Mouse (Mus musculus) heart, adult 2 months (tissue): ENCODE measurements at regions not wholly inside any gene's neighbourhood (a gene's known extent, or its start where the extent isn't known, plus 50 kb on each side); places are given as distances from the start of the nearest gene placed in this dataset.

Experiments used
- CTCF ChIP-seq: fragments of 200-600 bp; IDR thresholded peaks from 2 replicates; pipeline ENCODE4 v1.8.1; 2022; ENCODE audit warnings: antibody characterized with exemption, mild to moderate bottlenecking, moderate library complexity
- EP300 ChIP-seq: fragments of 200-500 bp; IDR thresholded peaks from 2 replicates; pipeline ENCODE4 v1.6.1; 2011; ENCODE audit warnings: low read depth, low read length, control low read depth; ENCODE audit not compliant: insufficient read depth
- POLR2A ChIP-seq: fragments of 200-500 bp; IDR thresholded peaks from 2 replicates; pipeline ENCODE4 v1.6.1; 2011; ENCODE audit warnings: mild to moderate bottlenecking, low read depth, low read length, control low read depth; ENCODE audit not compliant: insufficient read depth

DNA sequence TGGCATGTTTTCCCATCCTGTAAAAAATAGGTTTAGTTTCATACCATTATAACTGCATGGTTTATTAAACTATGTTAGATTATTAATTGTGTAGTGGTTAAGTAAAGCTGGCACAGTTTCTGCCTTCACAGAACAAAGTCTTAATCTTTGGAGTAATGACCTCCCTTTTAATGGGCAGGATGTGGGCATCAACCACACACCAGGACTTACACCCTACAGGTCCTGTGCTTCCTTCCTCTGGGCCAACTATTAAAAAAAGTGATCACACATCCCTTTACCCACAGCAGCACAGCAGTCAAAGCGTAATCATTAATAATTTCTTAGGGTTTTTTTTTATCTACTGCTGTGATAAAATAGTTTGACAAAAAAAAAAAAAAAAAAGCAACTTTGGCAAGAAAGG, 300.3 kb downstream of the Fam49a start:
- TF ChIP-seq POLR2A (no peak), CTCF (no peak), EP300 (no peak)
